Mouse (Mus musculus) gastrocnemius, postnatal 14 days (tissue): ENCODE results near the gene Limk1. TPM values are rescaled to one million over a fixed set of nuclear protein-coding genes. Genes with fewer than 3 reads are reported as not detected.
A peak's percentile ranks its signal among the peaks of the same experiment; 100 is the strongest.

Experiments used
- DNase-seq: peaks from one replicate; pipeline ENCODE4 v3.0.0; 2021; ENCODE audit warnings: mixed read lengths
- intact Hi-C: fragments of 180-260 bp; cut with DNase I; formaldehyde crosslinking; loops from one replicate; pipeline ENCODE4 v1.15.1; 2025; ENCODE audit warnings: low total_unique reads
- total RNA-seq, 2 experiments: library from RNA; stranded (reverse); gene quantifications; 2 replicates each; pipeline ENCODE4 v1.2.3; 2021

The Limk1 gene
- total RNA-seq, 2 experiments from 2014 or later = 5.5 to 7.2 TPM

DNA sequence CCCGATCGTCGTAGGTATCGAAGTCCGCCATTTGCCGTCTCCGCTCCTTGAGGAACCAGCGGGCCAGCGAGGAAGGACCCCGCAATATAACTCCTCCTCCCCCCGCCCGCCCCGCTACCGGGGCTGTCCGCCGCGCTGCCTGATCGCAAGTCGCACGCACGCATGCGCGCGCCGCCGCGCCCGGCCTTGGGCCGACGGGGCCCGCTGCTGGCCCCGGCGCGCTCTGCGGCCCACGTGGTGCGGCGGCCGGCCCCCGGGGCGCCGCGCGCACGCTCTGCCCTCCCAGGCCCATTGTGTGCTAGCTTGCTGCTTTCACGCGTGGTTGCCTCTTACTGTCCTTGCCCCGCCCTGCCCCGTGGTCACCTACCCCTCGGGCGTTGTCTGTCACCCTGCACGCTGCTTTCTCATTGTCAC lies 49.1 kb downstream of the Limk1 start, which contains the start of gene Eif4h:
Gene Eif4h, minus strand, starts transcription at position 222 of the 414 bp plus-strand sequence.
- intact Hi-C loops = no loop called here
- DNase-seq = peak; percentile 98

GRCm38 (mm10) chr5:134638461-134639268 lies 49.7 kb downstream of the Limk1 start:
- intact Hi-C loops = no loop called here
- DNase-seq = no peak

GRCm38 (mm10) chr5:134637820-134638367 lies 50.5 kb downstream of the Limk1 start:
- DNase-seq = no peak
- intact Hi-C loops = no loop called here

DNA sequence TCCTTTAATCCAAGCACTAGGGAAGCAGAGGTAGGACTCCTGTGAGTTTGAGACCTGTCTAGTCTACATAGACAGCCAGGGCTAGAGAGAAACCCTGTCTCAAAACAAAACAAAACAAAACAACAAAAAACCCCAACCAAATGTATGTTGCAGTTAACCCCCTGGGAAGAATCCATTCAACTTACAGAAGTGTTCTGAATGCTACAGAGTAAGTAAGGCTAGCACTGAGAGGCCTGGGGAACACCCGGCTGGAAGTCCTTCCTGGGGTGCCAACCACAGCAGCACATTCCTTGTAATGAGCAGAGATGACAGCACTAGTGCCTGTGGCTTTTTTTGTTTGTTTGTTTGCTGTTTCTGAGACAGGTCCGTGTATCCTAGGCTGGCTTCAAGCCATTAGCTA lies 55.6 kb downstream of the Limk1 start:
- intact Hi-C loops = no loop called here
- DNase-seq = no peak

DNA sequence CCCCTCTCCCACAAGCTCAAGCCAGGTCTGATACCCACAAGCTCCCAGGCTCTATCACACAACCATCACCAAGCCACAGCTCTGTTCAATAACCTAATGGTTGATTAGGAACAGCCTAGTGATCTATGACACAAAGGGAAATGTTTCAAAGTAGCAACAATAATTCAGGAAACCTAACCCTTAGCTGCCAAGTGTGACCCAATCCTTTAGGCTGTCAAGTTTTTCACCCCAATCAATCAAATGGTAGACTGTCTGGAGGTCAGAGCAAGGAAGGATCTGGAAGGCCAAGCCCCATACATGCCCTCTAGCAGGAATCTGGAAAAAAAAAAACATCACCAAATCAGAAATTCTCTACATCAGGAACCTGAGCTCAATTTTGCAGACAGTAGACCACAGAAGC lies 57.6 kb downstream of the Limk1 start:
- intact Hi-C loops = no loop called here
- no peak for DNase-seq

DNA sequence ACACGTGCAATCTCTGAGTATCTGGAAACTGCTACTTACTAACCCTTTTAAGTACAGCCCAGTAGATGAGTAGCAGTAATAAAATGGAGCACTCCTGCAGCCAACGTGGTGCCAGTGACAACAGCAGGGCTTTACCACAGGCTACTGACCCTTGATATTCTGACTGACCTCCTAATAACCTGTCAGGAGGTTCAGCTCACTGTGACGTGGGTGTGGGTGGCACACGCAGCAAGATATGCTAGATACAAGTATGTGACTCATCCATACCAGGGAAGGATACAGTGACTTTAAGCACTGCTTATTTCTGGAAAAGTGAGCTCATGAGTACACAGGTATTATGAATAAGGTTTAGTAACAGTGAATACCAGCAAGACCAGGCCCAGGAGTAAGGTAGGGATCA lies 58.9 kb downstream of the Limk1 start:
- DNase-seq = no peak
- intact Hi-C loops = no loop called here

DNA sequence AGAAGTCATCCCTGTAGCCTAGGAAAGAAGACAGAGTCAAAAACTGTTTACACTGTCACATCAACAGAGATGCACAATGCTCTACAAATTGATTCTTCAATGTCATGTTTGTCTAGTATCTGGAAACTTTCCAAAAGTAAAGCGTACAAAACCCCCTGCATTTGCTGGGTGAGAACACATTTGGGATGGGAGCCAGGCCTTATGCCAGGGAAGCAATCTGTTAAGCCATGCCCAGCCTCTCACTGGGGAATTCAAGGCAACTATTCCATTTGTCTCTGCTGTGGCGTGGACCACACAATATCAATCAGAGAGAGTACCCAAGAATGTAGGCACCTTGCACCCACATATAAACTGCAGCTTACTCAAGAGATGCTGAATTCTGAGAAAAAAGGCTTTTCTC lies 66.3 kb downstream of the Limk1 start:
- no peak for DNase-seq
- intact Hi-C loops = no loop called here

DNA sequence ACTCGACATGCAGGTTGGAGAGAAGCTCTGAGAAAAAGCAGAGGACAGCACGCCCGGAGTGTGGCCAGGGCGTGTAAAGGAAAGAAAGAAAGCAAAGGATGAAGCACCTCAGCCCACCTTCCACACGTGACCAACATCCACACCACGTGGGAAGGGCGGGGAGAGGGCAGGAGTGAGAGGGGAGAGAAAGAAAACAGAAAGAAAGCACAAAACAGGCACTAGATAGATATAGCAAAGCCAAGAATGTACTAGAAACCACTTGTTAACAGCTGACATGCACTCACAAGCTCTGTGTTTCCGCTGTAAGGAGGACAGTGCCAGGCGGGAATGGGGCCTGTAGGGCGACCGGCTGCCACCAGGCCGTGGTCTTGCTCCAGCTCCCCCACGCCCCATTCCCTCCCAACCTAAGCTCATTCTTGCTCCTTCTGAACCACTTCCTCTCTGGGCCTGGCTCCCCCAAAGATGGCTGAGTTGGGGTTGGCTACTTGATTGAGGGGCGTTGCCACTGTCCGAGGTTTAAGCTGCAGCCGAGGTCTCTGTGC lies 67.2 kb downstream of the Limk1 start:
- intact Hi-C loops = no loop called here
- no peak for DNase-seq

DNA sequence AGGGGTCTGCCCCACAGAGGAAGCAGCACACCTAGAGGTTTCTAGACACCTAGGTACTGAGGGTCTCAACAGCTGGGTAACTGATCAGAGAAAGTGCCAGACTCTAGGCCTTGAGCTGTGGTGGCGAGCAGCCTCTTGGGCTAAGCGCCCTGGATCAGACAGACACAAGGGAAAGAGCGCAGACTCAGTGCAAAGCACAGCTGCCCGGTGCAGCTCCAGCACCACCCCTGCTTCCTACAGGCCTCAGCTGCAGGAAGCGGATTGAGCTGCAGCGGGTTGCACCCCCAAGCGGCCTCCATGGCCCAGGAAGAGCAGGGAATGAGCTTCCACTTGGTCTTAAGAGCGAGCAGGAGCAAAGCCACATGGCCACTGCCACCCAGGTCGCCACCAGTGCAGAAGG lies 67.9 kb downstream of the Limk1 start:
- intact Hi-C loops = no loop called here
- DNase-seq = no peak

DNA sequence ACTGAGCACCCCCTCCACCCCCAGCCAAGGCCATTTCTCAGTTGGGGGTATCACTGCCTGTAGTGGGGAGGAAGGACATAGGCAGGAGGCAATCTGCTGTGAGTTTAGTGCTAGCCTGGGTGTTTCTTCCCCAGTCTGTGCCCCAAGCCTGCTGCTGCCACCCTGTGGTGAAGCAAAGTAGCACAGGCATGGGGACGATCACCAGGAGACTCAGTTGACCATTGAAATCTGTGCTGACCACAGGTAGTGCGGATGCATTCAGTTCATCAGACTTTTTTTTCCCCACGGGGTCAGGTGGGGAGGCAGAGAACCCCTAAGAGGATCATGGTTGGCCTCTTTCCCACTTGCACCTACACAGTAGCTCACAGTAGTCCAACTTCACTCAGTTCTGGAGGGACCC lies 71.3 kb downstream of the Limk1 start:
- intact Hi-C loops = no loop called here
- peak; percentile 64 for DNase-seq

DNA sequence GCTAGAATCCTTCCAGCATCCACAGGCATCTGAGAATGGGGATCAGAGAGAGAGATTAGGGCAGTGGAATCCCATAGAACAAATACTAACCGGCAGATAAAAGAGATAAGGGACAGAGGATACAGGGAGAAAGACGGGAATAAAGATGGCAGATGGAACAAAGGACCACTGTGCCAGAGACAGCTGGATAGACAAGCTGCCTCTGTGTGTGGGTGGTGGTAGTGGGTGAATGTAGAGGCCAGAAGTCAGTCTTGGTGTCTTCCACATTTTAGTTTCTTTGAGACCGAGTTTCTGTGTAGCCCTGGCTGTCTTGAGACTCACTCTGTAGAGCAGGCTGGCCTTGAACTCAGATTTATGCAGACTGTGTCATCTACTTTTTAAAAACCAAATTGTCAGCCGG lies 72.6 kb downstream of the Limk1 start:
- intact Hi-C loops = no loop called here
- no peak for DNase-seq

DNA sequence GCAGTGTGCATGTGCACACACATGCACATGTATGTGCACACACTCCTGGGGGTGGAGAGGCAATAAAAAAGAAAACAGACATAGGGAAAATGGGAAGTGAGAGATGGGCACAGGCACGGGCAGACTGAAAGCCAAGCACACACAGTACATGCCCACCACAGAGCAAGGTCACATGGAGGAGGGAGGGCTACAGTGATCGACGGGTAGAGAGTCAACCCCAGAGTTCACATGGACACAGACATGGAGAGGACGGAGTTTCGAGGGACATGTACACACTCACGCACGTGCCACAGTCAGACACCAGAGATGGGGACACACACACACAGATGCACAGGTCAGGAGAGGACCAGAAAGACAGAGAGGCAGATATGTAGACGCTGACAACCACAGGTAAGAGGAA lies 73.0 kb downstream of the Limk1 start:
- intact Hi-C loops = no loop called here
- no peak for DNase-seq

DNA sequence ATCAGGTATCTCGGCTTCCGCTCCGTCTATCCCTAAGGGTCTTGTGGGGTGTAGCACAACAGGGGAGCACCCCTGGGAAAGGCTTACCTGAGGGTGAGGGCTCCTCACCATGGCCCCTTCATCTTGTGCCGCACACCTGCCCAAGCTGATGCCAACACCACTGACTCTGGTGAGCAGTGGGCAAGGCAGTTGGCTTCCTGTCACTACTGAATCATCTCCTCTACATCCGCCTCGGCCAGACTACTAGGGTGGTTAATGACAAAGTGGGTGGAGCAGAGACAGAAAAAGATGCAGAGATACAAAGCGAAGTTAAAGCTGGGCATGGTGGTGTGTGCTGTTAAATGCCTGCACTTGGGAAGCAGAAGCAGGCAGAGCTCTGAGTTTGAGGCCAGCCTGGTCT lies 73.6 kb downstream of the Limk1 start, which contains the start of gene Lat2:
Gene Lat2, minus strand, starts transcription at position 224 of the 400 bp plus-strand sequence.
- intact Hi-C loops = no loop called here
- DNase-seq = no peak

DNA sequence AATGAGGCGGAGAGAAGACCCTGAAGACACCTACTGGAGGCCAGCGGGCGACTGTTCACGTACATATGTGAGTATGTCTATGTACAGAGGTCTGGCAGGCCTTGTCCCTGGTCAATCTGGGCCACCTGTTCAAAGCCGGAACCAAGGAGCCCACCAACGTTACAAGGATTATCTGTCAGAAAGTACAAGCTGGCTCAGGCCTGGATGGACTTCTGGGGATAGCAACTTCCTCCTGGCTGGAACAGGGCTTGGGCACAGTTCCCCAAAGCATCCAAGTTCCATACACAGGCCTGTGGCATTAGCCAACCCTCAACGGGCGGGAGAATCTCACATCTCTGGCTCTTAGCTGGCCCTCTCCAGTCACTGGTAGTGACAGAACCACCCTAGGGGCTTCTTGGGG lies 74.1 kb downstream of the Limk1 start:
- DNase-seq = no peak
- intact Hi-C loops = no loop called here

- DNase-seq = no peak
- intact Hi-C loops = no loop called here
Measured at GRCm38 (mm10) chr5:134613727-134614126, 74.7 kb downstream of the Limk1 start.

GRCm38 (mm10) chr5:134611810-134612521 lies 76.4 kb downstream of the Limk1 start:
- DNase-seq = no peak
- intact Hi-C loops = no loop called here

DNA sequence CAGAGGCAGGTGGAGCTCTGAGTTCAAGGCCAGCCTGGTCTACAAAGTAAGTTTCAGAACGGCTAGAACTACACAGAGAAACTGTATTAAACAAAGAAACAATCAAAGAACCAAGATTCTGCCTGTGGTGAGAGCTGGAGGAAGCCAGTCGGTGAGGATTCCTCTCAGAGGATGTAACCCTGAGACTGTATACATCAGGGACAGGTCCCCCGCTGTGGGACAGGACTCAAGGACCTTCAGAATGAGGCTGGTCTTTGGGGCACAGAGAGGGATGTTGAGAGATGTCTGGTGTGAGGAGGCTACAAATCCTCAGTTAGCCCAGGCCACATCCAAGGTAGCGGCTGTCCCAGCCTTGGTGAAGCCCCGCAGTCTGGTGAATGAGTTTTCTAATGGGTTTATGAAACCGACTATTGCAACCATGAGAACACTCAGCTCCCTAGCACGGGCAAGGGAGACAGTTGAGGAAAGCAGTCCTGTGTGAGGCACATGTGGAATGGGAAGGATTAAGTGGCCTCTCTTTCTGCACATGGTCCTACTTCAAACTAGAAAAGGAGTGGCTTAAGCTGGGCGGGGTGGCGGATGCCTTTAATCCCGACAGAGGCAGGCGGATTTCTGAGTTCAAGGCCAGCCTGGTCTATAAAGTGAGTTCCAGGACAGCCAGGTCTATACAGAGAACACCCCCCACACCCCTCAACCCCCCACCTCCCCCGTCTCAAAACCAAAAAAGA lies 78.3 kb downstream of the Limk1 start:
- DNase-seq = no peak
- intact Hi-C loops = no loop called here

DNA sequence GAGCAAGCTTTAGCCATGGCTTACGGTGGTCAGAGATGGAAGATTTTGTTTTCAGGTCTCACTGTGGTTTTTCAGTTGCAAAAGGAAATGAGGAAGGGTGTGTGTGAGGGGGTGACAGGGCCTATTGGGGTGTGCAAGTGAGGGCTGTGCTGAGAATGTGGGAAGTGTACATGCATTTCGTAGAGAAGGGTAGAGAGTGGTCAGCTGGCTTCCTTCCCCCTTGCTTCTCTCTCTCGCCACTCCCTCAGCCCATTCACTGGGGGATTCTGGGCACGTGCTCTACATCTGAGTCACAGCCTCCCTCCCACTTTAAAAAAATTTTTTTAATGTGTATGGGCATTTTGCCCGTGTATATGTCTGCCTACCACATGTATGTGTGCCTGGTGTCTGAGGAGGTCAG lies 81.3 kb downstream of the Limk1 start:
- DNase-seq = peak; percentile 30
- intact Hi-C loops = no loop called here

DNA sequence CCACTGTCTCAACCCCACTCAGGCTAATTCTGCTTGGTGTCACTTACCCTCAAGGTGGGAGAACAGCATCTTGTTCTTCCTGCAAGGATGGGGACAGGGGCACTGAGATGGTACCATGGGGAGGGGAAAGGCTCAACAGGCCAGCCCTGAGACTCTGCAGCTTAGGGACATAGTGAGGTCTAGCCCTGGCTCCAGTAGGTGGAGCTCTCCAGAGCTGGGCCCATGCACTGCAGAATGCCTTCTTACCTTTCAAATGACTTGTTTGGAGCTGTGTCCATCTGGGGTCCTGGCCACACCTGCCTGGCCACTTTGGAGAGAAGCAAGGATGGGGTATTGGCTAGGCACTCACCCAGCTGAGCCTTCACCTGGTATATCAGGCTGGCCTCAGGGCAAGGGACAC lies 82.1 kb downstream of the Limk1 start:
- intact Hi-C loops = no loop called here
- no peak for DNase-seq
